Mouse (Mus musculus) 3134 (cell line): ENCODE results near the gene Rnf152.

Source experiments
- DNase-seq: peaks from one replicate; pipeline ENCODE4 v3.0.0-alpha.2; 2011; ENCODE audit warnings: low spot score; ENCODE audit not compliant: insufficient read length; ENCODE audit errors: extremely low read depth

Gene Rnf152

GRCm38 (mm10) chr1:105243359-105244142 lies 113.0 kb downstream of the Rnf152 start:
- DNase-seq = no peak

DNA sequence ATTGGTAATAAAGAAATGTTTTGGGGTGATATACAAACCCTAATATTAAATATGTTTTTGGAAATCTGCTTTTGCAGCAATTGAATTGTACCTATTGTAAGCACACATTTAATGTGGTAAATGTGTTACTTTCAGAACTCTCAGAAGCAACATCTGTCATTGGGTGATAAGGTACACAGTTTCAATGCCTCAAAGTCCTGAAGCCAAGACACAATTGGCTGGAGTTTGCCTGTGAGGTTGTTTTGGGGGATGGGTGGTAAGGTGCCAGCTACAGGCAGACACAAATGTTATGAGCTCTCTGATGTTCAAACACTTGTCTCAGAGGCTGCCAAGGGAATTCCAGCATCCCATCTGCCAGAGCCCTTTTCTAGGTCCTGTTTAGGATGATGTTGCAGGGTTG lies 116.3 kb downstream of the Rnf152 start:
- DNase-seq = no peak
